9 mouse cellular contexts compared by ENCODE assay signal in genomic region chr16:73471547-73471946, GRCm38 (mm10).
DNase-seq lines count a peak whose midpoint lies in the region; ATAC-seq lines count a peak whose summit lies in the region.
"Had no signal": no experiment of that assay in that cellular context is flagged by ENCODE, and none has a peak within 500 bp of the region (broad histone marks: within the 10 kb centered on the region; RNA-seq: fewer than 3 reads in every experiment).

No protein-coding gene starts in this region.

- ATAC-seq in erythroid progenitor cell, adult 5-6 weeks (replicated peaks; ENCODE audit: low FRiP score, poor library complexity, severe bottlenecking): no peak

- intact Hi-C loops in left cerebral cortex, postnatal 10 days (cut with DNase I): loop anchor here (10.0 kb wide), 1 partner anchor 943 kb away; the partner anchor contains the start of gene Robo2

- DNase-seq in cerebellum, postnatal 25 days: peak; percentile 19 to 52
- DNase-seq in cerebellum, adult 8-10 months: no peak
- peak; percentile 43 to 44 for DNase-seq in left cerebral cortex, postnatal 10 days (ENCODE audit: extremely low spot score in 1 of 2, low spot score in 2 of 2)
- DNase-seq in left cerebral cortex, adult 11 months (ENCODE audit: low spot score): no peak
- peak; percentile 3 to 19 for DNase-seq in frontal cortex, postnatal 36 days (ENCODE audit: low spot score in 2 of 2)
- DNase-seq in lung, postnatal 4 days: peak; percentile 44 to 57
- no peak for DNase-seq in yolk sac, embryonic 10.5 days (ENCODE audit: low spot score)
- DNase-seq: layer of hippocampus, adult 9-11 months had no signal

Comparison
In these comparisons a context has a peak if more than half of its experiments do, and no peak if none do; other contexts are left out.
1. DNase-seq: peak in cerebellum, postnatal 25 days (2 of 2), left cerebral cortex, postnatal 10 days (2 of 2), frontal cortex, postnatal 36 days (2 of 2) and lung, postnatal 4 days (2 of 2); none in cerebellum, adult 8-10 months (single experiment), left cerebral cortex, adult 11 months (single experiment) and yolk sac, embryonic 10.5 days (single experiment).